Mouse (Mus musculus): ENCODE measurements around the gene Pard3b. TPM values are rescaled to one million over a fixed set of nuclear protein-coding genes. Genes with fewer than 3 reads are reported as not detected.

The Pard3b gene
- polyA plus RNA-seq, 1 experiment from 2014 or later: 19.3 TPM

DNA sequence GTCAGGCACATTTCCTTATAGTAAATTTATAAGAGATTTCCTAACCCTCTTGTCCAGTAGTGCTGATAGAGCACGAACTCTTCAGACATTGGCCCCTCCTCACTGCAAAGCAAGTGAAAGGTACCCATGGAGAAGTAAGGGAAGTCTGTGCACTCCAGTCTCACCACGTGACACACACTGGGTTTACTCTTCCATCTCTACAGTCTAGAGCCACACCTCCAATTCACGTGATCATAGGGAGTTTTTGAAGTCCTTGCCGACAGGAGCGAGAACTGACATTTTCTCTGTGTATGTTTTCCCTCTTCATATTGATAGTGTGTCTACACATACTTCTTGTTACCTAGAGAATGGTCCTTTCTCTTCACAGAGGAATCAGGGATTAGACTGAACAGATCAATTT is 689.1 kb downstream of the Pard3b start:
- Histone ChIP-seq H3K4me3 (no peak overlapping the region), H3K27ac (no peak overlapping the region), H3K9ac (no peak overlapping the region), H3K27me3 (no peaks in the 10 kb centered on the region), H3K4me1 (peaks cover 4% of the 10 kb centered on the region; the same call in 1 of the 2 replicates), H3K4me2 (replicated peaks) (no peak overlapping the region), H3K36me3 (no peaks in the 10 kb centered on the region), H3K9me3 (replicated peaks) (no peaks in the 10 kb centered on the region)
- no peak for ATAC-seq (ENCODE audit: low FRiP score)
- WGBS: 88% methylated on average over 5 of the region's 5 CpGs

DNA sequence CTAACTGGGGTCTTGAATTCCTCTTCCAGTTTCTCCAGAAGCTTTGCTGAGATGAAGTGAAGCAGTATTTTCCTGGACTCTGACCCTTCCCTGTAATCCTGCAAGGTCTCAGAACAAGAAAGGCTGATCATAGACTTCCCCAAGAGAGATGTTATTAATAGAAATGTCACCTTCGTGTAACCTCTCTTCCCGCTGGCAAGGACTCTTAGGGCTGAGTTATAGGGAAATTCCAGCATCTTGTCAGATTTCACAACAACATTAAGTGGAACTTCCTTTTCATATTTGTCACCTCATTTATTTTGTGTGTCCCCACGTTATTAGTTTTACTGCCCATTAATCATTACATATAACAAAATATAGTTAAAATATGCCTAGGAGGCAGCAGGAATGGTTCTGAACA is 690.2 kb downstream of the Pard3b start:
- H3K4me2 ChIP-seq (replicated peaks): no peak overlapping the region

GRCm38 (mm10) chr1:62333016-62333415 is 694.4 kb downstream of the Pard3b start:
- Histone ChIP-seq H3K27me3 (no peaks in the 10 kb centered on the region), H3K4me3 (no peak overlapping the region), H3K27ac (no peak overlapping the region), H3K9ac (no peak overlapping the region), H3K4me1 (no peaks in the 10 kb centered on the region), H3K4me2 (replicated peaks) (no peak overlapping the region), H3K9me3 (replicated peaks) (no peaks in the 10 kb centered on the region), H3K36me3 (no peaks in the 10 kb centered on the region)
- ATAC-seq (ENCODE audit: low FRiP score): no peak
- whole genome bisulfite sequencing: 52% methylated on average over 2 of the region's 2 CpGs

More for the DNA sequence above, 690.2 kb downstream of the Pard3b start:
- Histone ChIP-seq H3K27ac (no peak overlapping the region), H3K27me3 (no peaks in the 10 kb centered on the region), H3K4me3 (no peak overlapping the region), H3K4me1 (peaks cover 4% of the 10 kb centered on the region; the same call in 1 of the 2 replicates), H3K9me3 (replicated peaks) (no peaks in the 10 kb centered on the region), H3K36me3 (no peaks in the 10 kb centered on the region), H3K9ac (no peak overlapping the region)
- no peak for ATAC-seq (ENCODE audit: low FRiP score)
- WGBS: 65% methylated on average over 3 of the region's 3 CpGs

GRCm38 (mm10) chr1:62334196-62334595 is 695.6 kb downstream of the Pard3b start:
- Histone ChIP-seq H3K27ac (no peak overlapping the region), H3K36me3 (no peaks in the 10 kb centered on the region), H3K4me1 (no peaks in the 10 kb centered on the region), H3K27me3 (no peaks in the 10 kb centered on the region), H3K9ac (no peak overlapping the region), H3K4me2 (replicated peaks) (no peak overlapping the region), H3K9me3 (replicated peaks) (no peaks in the 10 kb centered on the region), H3K4me3 (no peak overlapping the region)
- 67% methylated on average over 5 of the region's 5 CpGs for WGBS
- ATAC-seq (ENCODE audit: low FRiP score): no peak

DNA sequence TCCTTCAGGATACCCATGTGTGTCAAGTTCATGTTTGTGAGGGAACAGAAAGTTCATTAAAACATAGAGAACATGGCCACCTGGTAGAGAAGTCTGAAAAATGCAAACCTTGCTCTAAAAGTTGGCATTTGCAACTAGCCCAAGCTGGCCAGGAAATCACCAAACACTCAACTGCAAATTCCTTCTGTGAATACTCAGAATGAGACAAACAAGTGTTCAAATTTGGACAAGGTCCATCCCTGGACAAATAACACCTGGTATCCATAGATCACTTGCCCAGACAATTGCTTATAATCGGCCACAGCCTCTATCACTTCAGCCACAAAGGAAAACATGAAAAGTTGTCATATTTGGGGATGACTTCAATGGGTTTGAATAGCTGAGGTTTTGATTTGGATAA is 701.6 kb downstream of the Pard3b start:
- Histone ChIP-seq H3K4me1 (no peaks in the 10 kb centered on the region), H3K9me3 (replicated peaks) (no peaks in the 10 kb centered on the region), H3K4me3 (no peak overlapping the region), H3K27ac (no peak overlapping the region), H3K4me2 (replicated peaks) (no peak overlapping the region), H3K9ac (no peak overlapping the region), H3K36me3 (no peaks in the 10 kb centered on the region), H3K27me3 (no peaks in the 10 kb centered on the region)
- WGBS: 84% methylated on average over 1 of the region's 1 CpGs
- ATAC-seq (ENCODE audit: low FRiP score): no peak

- Histone ChIP-seq H3K4me1 (no peaks in the 10 kb centered on the region), H3K27ac (no peak overlapping the region), H3K27me3 (no peaks in the 10 kb centered on the region), H3K9me3 (replicated peaks) (no peaks in the 10 kb centered on the region), H3K9ac (no peak overlapping the region), H3K4me2 (replicated peaks) (no peak overlapping the region), H3K36me3 (no peaks in the 10 kb centered on the region), H3K4me3 (no peak overlapping the region)
- 57% methylated on average over 4 of the region's 4 CpGs for WGBS
- ATAC-seq (ENCODE audit: low FRiP score): no peak
Measured at GRCm38 (mm10) chr1:62344286-62344685, 705.7 kb downstream of the Pard3b start.

DNA sequence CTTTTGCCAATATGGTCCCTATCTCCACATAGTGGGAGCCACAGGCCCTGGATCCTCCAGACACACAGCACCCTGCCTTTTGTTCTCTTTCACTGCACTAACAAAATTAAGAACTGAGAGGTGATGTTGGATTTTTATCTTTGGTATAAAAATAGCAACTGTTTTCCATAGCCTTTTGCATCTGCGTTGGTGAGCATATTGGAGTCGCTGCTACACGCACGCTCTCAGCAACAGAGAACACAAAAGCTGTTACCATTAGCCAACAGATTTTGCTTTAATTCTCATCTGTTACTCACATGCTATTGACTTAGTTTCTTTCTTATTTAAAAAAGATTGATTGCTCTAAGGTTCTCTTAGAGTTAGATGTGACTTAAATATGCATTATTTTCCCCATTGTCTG is 709.7 kb downstream of the Pard3b start:
- no peak overlapping the region for H3K27ac ChIP-seq
- no peak for ATAC-seq (ENCODE audit: low FRiP score)
- 80% methylated on average over 4 of the region's 4 CpGs for whole genome bisulfite sequencing

GRCm38 (mm10) chr1:62355496-62355895 is 716.9 kb downstream of the Pard3b start:
- H3K9me3 ChIP-seq (replicated peaks): no peaks in the 10 kb centered on the region
- H3K27me3 ChIP-seq: no peaks in the 10 kb centered on the region
- no peak overlapping the region for H3K4me2 ChIP-seq (replicated peaks)
- no peaks in the 10 kb centered on the region for H3K36me3 ChIP-seq
- WGBS: 30% methylated on average over 4 of the region's 4 CpGs
- ATAC-seq (ENCODE audit: low FRiP score): peak; percentile 60; the same call in 1 of the 2 replicates
- no peak overlapping the region for H3K27ac ChIP-seq
- no peaks in the 10 kb centered on the region for H3K4me1 ChIP-seq
- no peak overlapping the region for H3K9ac ChIP-seq
- H3K4me3 ChIP-seq: no peak overlapping the region

More for the DNA sequence above, 709.7 kb downstream of the Pard3b start:
- Histone ChIP-seq H3K27me3 (no peaks in the 10 kb centered on the region), H3K36me3 (no peaks in the 10 kb centered on the region), H3K9ac (no peak overlapping the region), H3K4me3 (no peak overlapping the region), H3K4me2 (replicated peaks) (no peak overlapping the region), H3K9me3 (replicated peaks) (no peaks in the 10 kb centered on the region), H3K4me1 (no peaks in the 10 kb centered on the region)

- ATAC-seq (ENCODE audit: low FRiP score): no peak
- WGBS: 70% methylated on average over 7 of the region's 7 CpGs
- Histone ChIP-seq H3K4me3 (no peak overlapping the region), H3K36me3 (no peaks in the 10 kb centered on the region), H3K27me3 (peaks cover 2% of the 10 kb centered on the region; the same call in 1 of the 2 replicates), H3K4me2 (replicated peaks) (no peak overlapping the region), H3K27ac (no peak overlapping the region), H3K4me1 (no peaks in the 10 kb centered on the region), H3K9ac (no peak overlapping the region), H3K9me3 (replicated peaks) (no peaks in the 10 kb centered on the region)
Measured at GRCm38 (mm10) chr1:62374427-62375050, 735.9 kb downstream of the Pard3b start.

GRCm38 (mm10) chr1:62378335-62378734 is 739.7 kb downstream of the Pard3b start:
- no peak overlapping the region for H3K9ac ChIP-seq
- H3K36me3 ChIP-seq: no peaks in the 10 kb centered on the region
- no peaks in the 10 kb centered on the region for H3K9me3 ChIP-seq (replicated peaks)
- H3K4me2 ChIP-seq (replicated peaks): no peak overlapping the region
- H3K27me3 ChIP-seq: peaks cover 2% of the 10 kb centered on the region; the same call in 1 of the 2 replicates
- no peaks in the 10 kb centered on the region for H3K4me1 ChIP-seq
- 86% methylated on average over 4 of the region's 4 CpGs for WGBS
- H3K27ac ChIP-seq: no peak overlapping the region
- no peak for ATAC-seq (ENCODE audit: low FRiP score)
- H3K4me3 ChIP-seq: no peak overlapping the region

GRCm38 (mm10) chr1:62382807-62383514 is 744.3 kb downstream of the Pard3b start:
- no peak overlapping the region for H3K9ac ChIP-seq
- H3K27me3 ChIP-seq: no peaks in the 10 kb centered on the region
- no peak overlapping the region for H3K4me2 ChIP-seq (replicated peaks)
- 60% methylated on average over 14 of the region's 14 CpGs for WGBS
- H3K36me3 ChIP-seq: no peaks in the 10 kb centered on the region
- ATAC-seq (ENCODE audit: low FRiP score): no peak
- no peak overlapping the region for H3K4me3 ChIP-seq
- H3K9me3 ChIP-seq (replicated peaks): no peaks in the 10 kb centered on the region
- H3K4me1 ChIP-seq: no peaks in the 10 kb centered on the region
- H3K27ac ChIP-seq: no peak overlapping the region

DNA sequence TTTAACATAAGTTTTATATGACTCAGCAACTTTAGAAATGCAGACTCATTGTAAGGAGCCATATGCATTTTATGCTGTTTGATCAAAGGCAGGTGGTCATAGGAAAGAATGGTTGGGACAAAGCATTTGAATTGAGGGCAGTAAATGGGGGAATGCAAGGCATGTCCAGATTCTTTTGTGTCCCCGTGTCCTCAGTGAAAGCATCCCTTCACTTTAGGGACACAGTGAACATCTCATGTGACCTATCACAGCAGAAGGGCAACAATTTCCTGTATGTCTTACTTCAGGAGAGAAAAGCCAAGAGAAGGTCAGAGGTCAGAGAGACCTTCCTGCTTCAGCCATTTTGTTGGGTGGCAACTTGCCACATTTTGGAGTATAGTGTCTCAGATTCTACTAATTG is 745.6 kb downstream of the Pard3b start:
- 79% methylated on average over 1 of the region's 1 CpGs for WGBS
- no peak overlapping the region for H3K4me2 ChIP-seq (replicated peaks)
- H3K4me1 ChIP-seq: no peaks in the 10 kb centered on the region
- no peaks in the 10 kb centered on the region for H3K9me3 ChIP-seq (replicated peaks)
- no peak overlapping the region for H3K9ac ChIP-seq
- H3K4me3 ChIP-seq: no peak overlapping the region
- no peak for ATAC-seq (ENCODE audit: low FRiP score)
- H3K27ac ChIP-seq: no peak overlapping the region
- no peaks in the 10 kb centered on the region for H3K36me3 ChIP-seq
- H3K27me3 ChIP-seq: no peaks in the 10 kb centered on the region

DNA sequence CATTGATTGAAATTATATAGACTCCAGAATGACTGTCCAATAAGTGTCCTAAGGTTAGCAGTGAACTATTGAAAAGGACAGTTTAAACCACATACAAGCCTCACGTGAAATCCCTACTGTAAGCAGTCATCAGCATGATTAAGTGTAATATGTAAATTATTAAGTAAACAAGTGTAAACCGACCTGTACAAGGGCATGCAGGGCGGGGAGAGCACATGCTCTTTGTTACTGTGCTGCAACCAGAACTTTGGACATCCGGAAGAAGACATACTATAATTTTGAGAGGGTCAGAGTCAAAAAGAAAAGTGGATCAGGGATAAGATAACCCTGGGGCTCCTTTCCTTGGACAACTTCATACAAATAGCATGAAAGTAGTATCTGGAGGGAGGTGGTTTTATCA is 749.4 kb downstream of the Pard3b start:
- Histone ChIP-seq H3K27me3 (no peaks in the 10 kb centered on the region), H3K9me3 (replicated peaks) (no peaks in the 10 kb centered on the region), H3K4me1 (0 out of 2 replicates have a peak, but pooled peaks cover 2% of the 10 kb centered on the region), H3K27ac (no peak overlapping the region), H3K36me3 (no peaks in the 10 kb centered on the region), H3K9ac (no peak overlapping the region), H3K4me3 (no peak overlapping the region), H3K4me2 (replicated peaks) (no peak overlapping the region)
- WGBS: 77% methylated on average over 4 of the region's 4 CpGs
- no peak for ATAC-seq (ENCODE audit: low FRiP score)

All from hindbrain, embryonic 12.5 days (tissue).